8 mouse cellular contexts compared by ENCODE assay signal in the genomic region with DNA sequence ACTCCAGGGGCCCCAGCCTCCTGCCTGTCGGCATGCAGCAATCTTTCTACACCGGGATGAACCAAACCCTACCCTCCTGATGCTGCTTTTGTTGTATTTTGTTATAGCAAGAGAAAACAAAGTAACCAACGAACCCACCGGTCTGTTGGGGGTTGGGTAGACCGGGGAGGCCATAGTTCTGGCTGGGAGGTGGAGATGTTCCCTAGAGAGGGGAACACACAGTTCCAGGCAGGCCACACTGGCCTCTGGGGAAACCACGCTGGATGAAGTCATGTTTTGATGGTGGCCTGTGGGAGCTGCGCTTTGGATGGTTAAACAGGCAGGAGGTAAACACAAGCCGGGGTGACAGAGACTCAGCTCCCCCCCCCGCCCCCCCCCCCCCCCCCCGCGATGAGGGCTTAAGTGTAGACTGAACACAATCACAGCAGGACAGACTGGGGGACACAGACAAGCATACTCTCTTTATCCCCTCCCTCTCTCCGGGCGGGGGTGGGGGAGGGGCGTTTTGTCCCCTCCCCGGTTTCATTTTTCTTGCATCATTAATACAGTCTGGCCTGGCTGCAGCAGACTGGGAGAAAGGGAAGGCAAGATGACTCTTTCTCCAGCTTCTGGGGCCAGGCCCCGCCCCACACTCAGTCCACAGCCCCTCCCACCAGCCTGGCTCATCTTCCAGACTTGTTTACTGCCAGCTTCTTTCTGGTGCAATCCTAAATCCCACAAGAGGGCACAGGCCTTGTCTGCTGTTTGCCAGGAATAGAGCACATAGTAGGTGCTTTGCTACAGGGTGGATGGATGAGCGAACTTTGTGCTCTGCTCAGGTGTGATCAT. TPM values are rescaled to one million over a fixed set of nuclear protein-coding genes. Genes with fewer than 3 reads are reported as not detected.
DNase-seq lines count a peak whose midpoint lies in the region; ATAC-seq and TF ChIP-seq lines count a peak whose summit lies in the region.

No protein-coding gene starts in this region.

- no peak overlapping the region for H3K4me3 ChIP-seq in liver, adult 2 months (ENCODE audit: insufficient read depth, low read depth, low read length)
- H3K4me3 ChIP-seq in liver, embryonic 12.5 days = no peak overlapping the region
- peak overlapping the region; percentile 32; the same call in 1 of the 2 replicates for H3K4me3 ChIP-seq in embryonic facial prominence, embryonic 10.5 days
- no peak overlapping the region for H3K4me3 ChIP-seq in lung, embryonic 16.5 days (ENCODE audit: low read length)
- H3K4me3 ChIP-seq in layer of hippocampus, adult 2 months = no peak overlapping the region

- ATAC-seq in liver, embryonic 12.5 days = no peak
- ATAC-seq in lung, embryonic 16.5 days (ENCODE audit: low read depth) = peak; percentile 83

- no peak for TF ChIP-seq CTCF in liver, adult 2 months (IDR thresholded peaks at IDR 0.05; ENCODE audit: low read depth, low read length)
- no peak for TF ChIP-seq CTCF in layer of hippocampus, adult 2 months (conservative IDR thresholded peaks at IDR 0.05)

- H3K27me3 ChIP-seq in liver, adult 2 months (ENCODE audit: control insufficient read depth, insufficient read depth, low read length) = no peaks in the 10 kb centered on the region
- H3K27me3 ChIP-seq in liver, embryonic 12.5 days (replicated peaks) = peaks cover 8% of the 10 kb centered on the region; the same call in 1 of the 2 replicates
- H3K27me3 ChIP-seq in embryonic facial prominence, embryonic 10.5 days (replicated peaks; ENCODE audit: low read depth, poor library complexity, severe bottlenecking) = no peaks in the 10 kb centered on the region
- no peaks in the 10 kb centered on the region for H3K27me3 ChIP-seq in lung, embryonic 16.5 days (ENCODE audit: control insufficient read depth, insufficient read depth, low read depth, low read length)

- H3K4me2 ChIP-seq in liver, embryonic 12.5 days = no peak overlapping the region
- H3K4me2 ChIP-seq in lung, embryonic 16.5 days (ENCODE audit: low read depth, low read length) = peak overlapping the region; percentile 28

- no peak overlapping the region for H3K9ac ChIP-seq in liver, adult 2 months (ENCODE audit: low read depth, low read length)
- no peak overlapping the region for H3K9ac ChIP-seq in liver, embryonic 12.5 days
- H3K9ac ChIP-seq in lung, embryonic 16.5 days (ENCODE audit: low read length) = no peak overlapping the region

- peak; percentile 69 for DNase-seq in liver, adult 2 months (ENCODE audit: extremely low read depth, low read depth, low spot score)
- peak; percentile 68 for DNase-seq in embryonic facial prominence, embryonic 10.5 days (ENCODE audit: low spot score)
- DNase-seq in heart, postnatal 25 days (ENCODE audit: low spot score) = peak; percentile 36
- peak; percentile 46 to 65 for DNase-seq in urinary bladder, postnatal 4 days (ENCODE audit: low spot score in 2 of 2)
- DNase-seq in layer of hippocampus, postnatal 14 days (ENCODE audit: low spot score in 2 of 2) = no peak
- no peak for DNase-seq in layer of hippocampus, adult 2 months (ENCODE audit: low spot score in 2 of 2)

- H3K79me2 ChIP-seq in liver, adult 2 months (ENCODE audit: control insufficient read depth, insufficient read depth, low read length) = no peaks in the 10 kb centered on the region

- H3K27ac ChIP-seq in liver, adult 2 months (replicated peaks; ENCODE audit: insufficient read depth, low read depth, low read length) = peak overlapping the region; percentile 24; the same call in 1 of the 2 replicates
- H3K27ac ChIP-seq in liver, embryonic 12.5 days = no peak overlapping the region
- peak overlapping the region; percentile 75 for H3K27ac ChIP-seq in embryonic facial prominence, embryonic 10.5 days (replicated peaks)
- H3K27ac ChIP-seq in lung, embryonic 16.5 days (ENCODE audit: low read length) = peak overlapping the region; percentile 38; the same call in 1 of the 2 replicates
- no peak overlapping the region for H3K27ac ChIP-seq in layer of hippocampus, adult 2 months

- intact Hi-C loops in heart, postnatal 25 days (cut with DNase I) = no loop called here

- H3K36me3 ChIP-seq in liver, adult 2 months (ENCODE audit: control insufficient read depth, insufficient read depth, low read length) = no peaks in the 10 kb centered on the region
- H3K36me3 ChIP-seq in liver, embryonic 12.5 days = no peaks in the 10 kb centered on the region
- H3K36me3 ChIP-seq in embryonic facial prominence, embryonic 10.5 days (replicated peaks) = no peaks in the 10 kb centered on the region
- no peaks in the 10 kb centered on the region for H3K36me3 ChIP-seq in lung, embryonic 16.5 days (ENCODE audit: control insufficient read depth, insufficient read depth, low read length)

- 32% methylated on average over 17 of the region's 17 CpGs for WGBS in liver, adult 2 months
- 26% methylated on average over 13 of the region's 17 CpGs for WGBS in liver, embryonic 12.5 days (ENCODE audit: insufficient replicate concordance)
- WGBS in embryonic facial prominence, embryonic 10.5 days = 22% methylated on average over 15 of the region's 17 CpGs
- WGBS in lung, embryonic 16.5 days = 22% methylated on average over 15 of the region's 17 CpGs

- H3K9me3 ChIP-seq in liver, embryonic 12.5 days (replicated peaks) = no peaks in the 10 kb centered on the region; the same call in 1 of the 2 replicates
- peaks cover 8% of the 10 kb centered on the region for H3K9me3 ChIP-seq in embryonic facial prominence, embryonic 10.5 days
- H3K9me3 ChIP-seq in lung, embryonic 16.5 days (ENCODE audit: control insufficient read depth, low read length) = peaks cover 4% of the 10 kb centered on the region; the same call in 1 of the 2 replicates

- peaks cover 16% of the 10 kb centered on the region for H3K4me1 ChIP-seq in liver, adult 2 months (ENCODE audit: control insufficient read depth, insufficient read depth, low read length)
- no peaks in the 10 kb centered on the region for H3K4me1 ChIP-seq in liver, embryonic 12.5 days
- H3K4me1 ChIP-seq in embryonic facial prominence, embryonic 10.5 days = peaks cover 18% of the 10 kb centered on the region
- H3K4me1 ChIP-seq in lung, embryonic 16.5 days (replicated peaks; ENCODE audit: control insufficient read depth, insufficient read depth, low read length) = peaks cover 12% of the 10 kb centered on the region; the same call in 1 of the 2 replicates

- no peak for TF ChIP-seq POLR2A in liver, adult 2 months (IDR thresholded peaks at IDR 0.05; ENCODE audit: extremely low read depth, insufficient read depth, low read length)

RNA-seq across cellular contexts. Expression of gene Trarg1, which starts 30.2 kb away (rescaled TPM):
- total RNA-seq in liver, adult 2 months (2014; rRNA removed) = 0.13 and 0.18 TPM in 2 replicates
- 0.09 and 0.10 TPM in 2 replicates for polyA plus RNA-seq in liver, adult 2 months (2012; rRNA removed)
- not detected in 2 replicates for polyA plus RNA-seq in liver, embryonic 12.5 days (2016; fragmentation: Nextera tagmentation; extraction: Ambion mirVana)
- polyA plus RNA-seq in embryonic facial prominence, embryonic 10.5 days (2016; fragmentation: Nextera tagmentation; extraction: Ambion mirVana) = 0.05 and 0.18 TPM in 2 replicates
- 1 to 10 TPM; 3.7 to 4.2 TPM for total RNA-seq in heart, postnatal 25 days (2021)
- polyA plus RNA-seq in lung, embryonic 16.5 days (2015; fragmentation: Nextera tagmentation; extraction: Ambion mirVana) = 1.1 and 1.2 TPM in 2 replicates
- under 1 TPM; 0.60 to 0.71 TPM for total RNA-seq in layer of hippocampus, postnatal 14 days (2021)
- under 1 TPM; 0.42 to 0.54 TPM for total RNA-seq in layer of hippocampus, adult 2 months (2021)

RNA-seq across cellular contexts. Expression of gene Bhlha9, which starts 37.6 kb away (rescaled TPM):
- not detected in 2 replicates for total RNA-seq in liver, adult 2 months (2014; rRNA removed)
- polyA plus RNA-seq in liver, adult 2 months (2012; rRNA removed) = not detected in 2 replicates
- not detected in 2 replicates for polyA plus RNA-seq in liver, embryonic 12.5 days (2016; fragmentation: Nextera tagmentation; extraction: Ambion mirVana)
- not detected in 2 replicates for polyA plus RNA-seq in embryonic facial prominence, embryonic 10.5 days (2016; fragmentation: Nextera tagmentation; extraction: Ambion mirVana)
- not detected for total RNA-seq in heart, postnatal 25 days (2021)
- polyA plus RNA-seq in lung, embryonic 16.5 days (2015; fragmentation: Nextera tagmentation; extraction: Ambion mirVana) = 0.20 TPM in 1 of 2 replicates, not detected in the other
- total RNA-seq in layer of hippocampus, postnatal 14 days (2021) = 1 to 10 TPM; 4.6 to 5.4 TPM
- total RNA-seq in layer of hippocampus, adult 2 months (2021) = 1 to 10 TPM; 3.4 to 5.3 TPM

RNA-seq across cellular contexts. Expression of gene Gosr1, which starts 53.5 kb away (rescaled TPM):
- total RNA-seq in liver, adult 2 months (2014; rRNA removed) = 18.9 and 20.1 TPM in 2 replicates
- polyA plus RNA-seq in liver, adult 2 months (2012; rRNA removed) = 13.7 and 14.9 TPM in 2 replicates
- 13.2 and 15.2 TPM in 2 replicates for polyA plus RNA-seq in liver, embryonic 12.5 days (2016; fragmentation: Nextera tagmentation; extraction: Ambion mirVana)
- polyA plus RNA-seq in embryonic facial prominence, embryonic 10.5 days (2016; fragmentation: Nextera tagmentation; extraction: Ambion mirVana) = 20.8 and 28.4 TPM in 2 replicates
- total RNA-seq in heart, postnatal 25 days (2021) = 10 to 100 TPM; 25.2 to 26.7 TPM
- polyA plus RNA-seq in lung, embryonic 16.5 days (2015; fragmentation: Nextera tagmentation; extraction: Ambion mirVana) = 27.6 and 29.9 TPM in 2 replicates
- total RNA-seq in layer of hippocampus, postnatal 14 days (2021) = 10 to 100 TPM; 51.8 to 52.4 TPM
- 10 to 100 TPM; 53.4 to 54.7 TPM for total RNA-seq in layer of hippocampus, adult 2 months (2021)

Comparison
In these comparisons a context has a peak if more than half of its experiments do, and no peak if none do; other contexts are left out.
1. H3K27ac ChIP-seq: peak in liver, adult 2 months (single experiment), embryonic facial prominence, embryonic 10.5 days (single experiment) and lung, embryonic 16.5 days (single experiment); none in liver, embryonic 12.5 days (single experiment) and layer of hippocampus, adult 2 months (single experiment).
2. DNase-seq: peak in liver, adult 2 months (single experiment), embryonic facial prominence, embryonic 10.5 days (single experiment), heart, postnatal 25 days (single experiment) and urinary bladder, postnatal 4 days (2 of 2); none in layer of hippocampus, postnatal 14 days (0 of 2) and layer of hippocampus, adult 2 months (0 of 2).